Mouse (Mus musculus) cerebellum, adult 2 months (tissue): ENCODE results near the gene Ankfy1. TPM values are rescaled to one million over a fixed set of nuclear protein-coding genes. Genes with fewer than 3 reads are reported as not detected.

Experiments
- DNase-seq, 2 experiments: peaks; one replicate each; pipeline ENCODE4 v3.0.0; 2021
- H3K27ac ChIP-seq: fragments of 200-500 bp; 2 replicates; pipeline ENCODE4 v1.5.1; 2012; ENCODE audit warnings: low read length, control low read depth, inconsistent platforms; ENCODE audit not compliant: insufficient read depth
- H3K27me3 ChIP-seq: fragments of 200-500 bp; 2 replicates; pipeline ENCODE4 v1.6.1; 2012; ENCODE audit warnings: inconsistent platforms, mild to moderate bottlenecking, low read length, moderate library complexity; ENCODE audit not compliant: control insufficient read depth, insufficient read depth
- H3K4me1 ChIP-seq: fragments of 200-500 bp; 2 replicates; pipeline ENCODE4 v1.6.1; 2011; ENCODE audit warnings: low read length; ENCODE audit not compliant: control insufficient read depth, insufficient read depth
- H3K4me3 ChIP-seq: fragments of 200-500 bp; replicated peaks from 2 replicates; pipeline ENCODE3; 2011; ENCODE audit warnings: mild to moderate bottlenecking, low read depth, low read length, control low read depth; ENCODE audit not compliant: insufficient read depth
- CTCF ChIP-seq: fragments of 200-500 bp; IDR thresholded peaks from 2 replicates; pipeline ENCODE4 v1.5.1; 2011; ENCODE audit warnings: low read depth, mild to moderate bottlenecking, control low read depth, low read length, moderate library complexity, borderline replicate concordance; ENCODE audit not compliant: insufficient read depth
- POLR2A ChIP-seq: fragments of 200-500 bp; IDR thresholded peaks from 2 replicates; pipeline ENCODE4 v1.6.1; 2011; ENCODE audit warnings: low read length, control low read depth, borderline replicate concordance; ENCODE audit not compliant: insufficient read depth
- WGBS: fragments of 180-500 bp; shearing (Covaris S2); methylation state at CpG from one replicate; pipeline ENCODE4 v1.1.7; 2018; 5-methylcytosine and 5-hydroxymethylcytosine counted together
- polyA plus RNA-seq: library from polyadenylated mRNA; depleted of rRNA; stranded (reverse); fragments of >200 nt; gene quantifications from 2 replicates; pipeline ENCODE4 v1.2.3, GENCODE M21; 2012; rRNA removed

Gene Ankfy1
- polyA plus RNA-seq, 1 experiment: 26.9 TPM

DNA sequence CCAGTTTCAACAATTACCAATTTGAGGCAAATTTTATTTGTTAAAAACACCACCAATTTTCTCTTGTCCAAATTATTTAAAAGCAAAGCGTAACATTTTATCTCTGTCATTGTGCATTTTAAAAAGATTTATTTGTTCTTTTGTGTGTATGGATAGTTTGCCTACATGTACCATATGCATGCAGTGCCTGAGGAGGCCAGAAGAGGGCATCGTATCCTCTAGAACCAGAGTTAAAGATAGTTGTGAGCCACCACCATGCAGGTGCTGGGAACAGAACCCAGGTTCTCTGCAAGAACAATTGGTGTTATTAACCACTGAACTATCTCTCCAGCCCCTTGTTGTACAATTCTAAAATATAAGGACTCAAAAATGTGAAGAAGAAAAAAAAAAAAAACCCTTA is 124.4 kb downstream of the Ankfy1 start:
- TF ChIP-seq POLR2A (no peak), CTCF (no peak)
- no peak overlapping the region for H3K27ac ChIP-seq
- no peaks in the 10 kb centered on the region for H3K4me1 ChIP-seq
- no peak overlapping the region for H3K4me3 ChIP-seq
- no peaks in the 10 kb centered on the region for H3K27me3 ChIP-seq
- WGBS: 84% methylated on average over 2 of the region's 2 CpGs
- no peak for DNase-seq

DNA sequence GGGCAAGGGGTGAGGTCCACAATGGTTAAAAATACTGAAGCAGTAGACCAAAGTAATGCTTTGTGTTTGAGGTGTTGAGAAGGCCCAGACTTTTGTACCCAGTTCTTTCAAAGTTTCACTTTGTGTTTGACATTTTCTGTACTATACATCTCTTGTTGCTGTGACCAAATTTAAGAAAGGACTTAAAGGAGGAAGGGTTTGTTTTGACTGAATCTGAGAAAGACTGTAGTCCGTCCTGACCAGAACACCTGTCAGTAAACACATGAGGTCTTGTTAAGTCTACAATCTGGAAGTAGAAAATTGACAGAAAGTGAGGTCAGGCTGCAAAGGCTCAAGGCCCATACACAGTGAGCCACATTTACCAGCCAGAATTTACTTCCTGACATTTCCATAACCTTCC is 127.1 kb downstream of the Ankfy1 start:
- no peaks in the 10 kb centered on the region for H3K27me3 ChIP-seq
- H3K4me1 ChIP-seq: no peaks in the 10 kb centered on the region; the same call in 1 of the 2 replicates
- TF ChIP-seq CTCF (no peak), POLR2A (no peak)
- 76% methylated on average over 1 of the region's 1 CpGs for WGBS
- DNase-seq: no peak
- H3K4me3 ChIP-seq: no peak overlapping the region
- H3K27ac ChIP-seq: no peak overlapping the region

DNA sequence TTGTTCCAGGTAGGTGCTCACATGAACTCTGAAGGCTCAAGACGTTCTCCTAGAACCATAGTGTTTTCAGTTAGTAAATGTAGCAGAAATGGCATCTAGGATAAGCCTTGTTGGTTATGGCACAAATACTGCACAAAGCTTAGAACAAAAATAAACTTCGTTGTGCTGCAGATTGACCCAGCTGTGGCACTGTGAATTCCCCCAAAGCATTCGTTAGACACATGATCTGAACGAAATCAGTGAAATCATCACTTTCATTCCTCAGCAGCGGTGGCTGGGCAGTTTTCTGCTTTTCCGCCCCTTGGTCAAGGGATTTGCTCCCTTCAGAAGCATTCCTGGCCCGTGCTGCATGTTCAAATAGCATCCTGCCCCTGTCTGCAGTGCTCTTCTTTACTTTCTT is 128.3 kb downstream of the Ankfy1 start:
- Histone ChIP-seq H3K4me3 (no peak overlapping the region), H3K27me3 (no peaks in the 10 kb centered on the region), H3K27ac (no peak overlapping the region), H3K4me1 (no peaks in the 10 kb centered on the region; the same call in 1 of the 2 replicates)
- no peak for DNase-seq
- 89% methylated on average over 7 of the region's 7 CpGs for WGBS
- TF ChIP-seq POLR2A (no peak), CTCF (no peak)

DNA sequence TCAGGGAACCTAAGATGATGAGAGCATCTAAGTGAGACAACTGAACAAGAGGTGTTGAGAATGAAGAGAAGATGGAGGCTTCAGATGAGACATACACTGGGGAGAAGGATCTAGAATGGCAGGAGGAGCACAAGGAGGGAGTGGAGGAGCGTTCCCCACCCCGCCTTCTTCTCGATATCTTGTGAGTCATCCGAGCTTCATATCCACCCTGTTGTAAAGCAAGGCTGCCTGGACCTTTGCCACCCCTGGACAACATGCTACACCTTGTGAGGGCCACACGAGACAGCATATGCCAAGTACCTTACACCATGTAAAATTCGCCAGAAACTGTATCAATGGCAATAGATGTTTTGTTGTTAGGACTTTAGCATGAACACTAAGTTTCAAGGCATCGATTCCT is 131.2 kb downstream of the Ankfy1 start:
- Histone ChIP-seq H3K27ac (no peak overlapping the region), H3K4me3 (no peak overlapping the region), H3K27me3 (no peaks in the 10 kb centered on the region), H3K4me1 (no peaks in the 10 kb centered on the region; the same call in 1 of the 2 replicates)
- DNase-seq: no peak
- TF ChIP-seq CTCF: no peak
- no peak for TF ChIP-seq POLR2A
- 84% methylated on average over 7 of the region's 7 CpGs for WGBS

Other genes starting within 250 kb of the Ankfy1 start
- gene Mybbp1a, start 248.7 kb upstream of the Ankfy1 start, polyA plus RNA-seq: 52.5 and 61.3 TPM in 2 replicates
- gene Spns2, start 200.1 kb upstream of the Ankfy1 start, polyA plus RNA-seq: 55.3 and 59.5 TPM in 2 replicates
- 0.63 and 0.84 TPM in 2 replicates for gene Spns3, start 139.5 kb upstream of the Ankfy1 start, polyA plus RNA-seq
- 41.3 and 44.5 TPM in 2 replicates for gene Ube2g1, start 82.7 kb upstream of the Ankfy1 start, polyA plus RNA-seq
- gene Cyb5d2, start 106.1 kb downstream of the Ankfy1 start, polyA plus RNA-seq: 14.2 and 16.4 TPM in 2 replicates
- gene Zzef1, start 106.2 kb downstream of the Ankfy1 start, polyA plus RNA-seq: 35.3 and 37.4 TPM in 2 replicates